Mouse (Mus musculus): ENCODE measurements around the gene Npr2. TPM values are rescaled to one million over a fixed set of nuclear protein-coding genes. Genes with fewer than 3 reads are reported as not detected.

The Npr2 gene
- total and polyA plus RNA-seq, 3 experiments, result 23.3 to 36.1 (median 34.1) TPM

DNA sequence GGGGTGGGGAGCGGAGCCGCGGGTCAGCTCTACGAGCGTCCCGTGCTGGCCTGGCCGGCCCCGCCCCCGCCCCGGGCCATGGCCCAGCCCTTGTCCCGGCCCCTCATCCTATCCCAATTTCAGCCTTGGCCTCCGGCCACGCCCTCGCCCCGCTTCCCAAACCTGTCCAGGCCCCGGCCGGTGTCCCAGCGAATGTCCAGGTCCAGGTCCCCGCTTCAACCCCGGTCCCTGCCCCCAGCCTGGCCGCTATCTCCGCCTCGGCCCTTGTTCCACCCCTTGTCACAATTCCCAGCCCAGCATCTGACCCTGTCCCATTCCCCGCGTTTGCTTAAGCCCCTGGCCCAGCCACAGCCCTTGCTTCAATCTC is 37.7 kb downstream of the Npr2 start:
- peak; percentile 91 for DNase-seq

GRCm38 (mm10) chr4:43672070-43672469 is 40.3 kb downstream of the Npr2 start:
- DNase-seq, result peak; percentile 88

GRCm38 (mm10) chr4:43673703-43674102 is 42.0 kb downstream of the Npr2 start:
- no peak for DNase-seq

- no peak for DNase-seq
Observed at GRCm38 (mm10) chr4:43674974-43675373, 43.2 kb downstream of the Npr2 start.

- no peak for DNase-seq
Observed at GRCm38 (mm10) chr4:43675608-43676007, 43.9 kb downstream of the Npr2 start.

- DNase-seq, result no peak
Observed at GRCm38 (mm10) chr4:43678541-43678940, 46.8 kb downstream of the Npr2 start.

DNA sequence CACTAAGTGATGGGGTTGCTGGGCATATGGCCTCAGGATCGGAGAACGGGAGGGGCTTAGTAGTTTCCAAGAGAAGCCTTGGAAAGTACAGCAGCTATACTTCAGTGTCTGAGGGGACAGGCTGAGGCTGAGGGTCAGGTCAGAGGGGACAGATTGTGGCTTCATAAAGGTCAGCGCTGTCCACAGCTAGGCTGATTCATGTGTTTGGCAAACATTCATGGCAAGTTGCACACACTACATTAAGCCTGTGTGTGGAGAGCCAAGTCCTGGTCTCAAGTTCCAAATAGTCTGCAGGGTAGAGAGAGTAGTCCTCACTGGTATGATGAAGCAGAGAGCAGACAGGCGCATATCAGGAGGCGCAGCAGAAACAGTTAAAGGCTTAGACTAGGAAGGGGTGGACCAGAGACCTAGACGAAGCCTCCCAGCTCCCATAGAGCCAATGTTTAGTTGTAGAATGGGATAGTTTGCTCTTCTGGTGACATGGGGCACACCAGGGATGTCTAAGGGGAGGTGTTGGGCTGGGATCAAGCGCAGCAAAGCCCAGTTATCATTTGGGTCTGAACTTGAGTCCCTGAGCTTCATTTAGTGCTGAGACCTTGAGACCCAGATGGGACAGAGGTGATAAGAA is 47.8 kb downstream of the Npr2 start:
- DNase-seq, result peak; percentile 84

- DNase-seq, result no peak
Observed at GRCm38 (mm10) chr4:43690021-43690420, 58.3 kb downstream of the Npr2 start.

DNA sequence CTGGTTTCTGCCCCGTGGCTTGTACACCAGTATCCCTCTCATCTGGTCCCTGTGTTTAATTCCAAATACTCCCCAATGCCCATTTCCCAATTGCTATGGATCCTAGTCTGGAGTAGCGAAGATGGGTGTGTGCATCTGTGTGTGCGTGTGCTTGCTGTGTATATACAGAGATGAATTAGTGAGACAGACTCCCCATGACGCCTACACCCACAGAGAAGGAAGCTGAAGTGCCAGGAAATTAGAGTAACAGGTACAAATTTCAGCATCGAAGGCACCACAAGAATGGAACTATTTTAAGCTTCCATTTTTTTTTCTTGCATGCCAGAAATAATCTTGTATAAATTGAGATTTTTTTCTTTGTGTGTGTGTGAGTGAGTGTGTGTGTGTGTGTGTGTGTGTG is 59.3 kb downstream of the Npr2 start:
- no peak for DNase-seq

DNA sequence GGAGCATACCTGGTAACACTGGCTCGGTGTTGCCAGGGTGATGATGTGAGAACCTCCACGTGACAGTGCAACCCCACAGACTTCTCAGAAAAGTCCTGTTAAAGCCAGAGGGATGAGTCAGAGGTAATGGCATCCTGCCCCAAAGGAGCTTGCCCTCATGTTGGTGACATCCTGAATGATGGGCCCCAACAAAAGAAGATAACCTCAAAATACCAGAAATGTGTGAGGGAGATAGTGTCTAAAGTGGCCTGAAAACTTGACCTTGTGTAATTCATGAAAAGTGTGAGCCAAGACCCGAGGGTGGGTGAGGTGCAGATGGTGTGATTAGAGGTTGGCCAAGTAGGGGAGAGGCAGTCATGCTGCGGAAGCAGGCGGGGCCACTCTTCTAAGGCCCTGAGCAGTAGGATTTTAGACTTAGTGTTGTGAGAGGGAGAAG is 62.1 kb downstream of the Npr2 start:
- peak; percentile 84 for DNase-seq

- no peak for DNase-seq
Observed at GRCm38 (mm10) chr4:43694439-43695248, 62.9 kb downstream of the Npr2 start.

DNA sequence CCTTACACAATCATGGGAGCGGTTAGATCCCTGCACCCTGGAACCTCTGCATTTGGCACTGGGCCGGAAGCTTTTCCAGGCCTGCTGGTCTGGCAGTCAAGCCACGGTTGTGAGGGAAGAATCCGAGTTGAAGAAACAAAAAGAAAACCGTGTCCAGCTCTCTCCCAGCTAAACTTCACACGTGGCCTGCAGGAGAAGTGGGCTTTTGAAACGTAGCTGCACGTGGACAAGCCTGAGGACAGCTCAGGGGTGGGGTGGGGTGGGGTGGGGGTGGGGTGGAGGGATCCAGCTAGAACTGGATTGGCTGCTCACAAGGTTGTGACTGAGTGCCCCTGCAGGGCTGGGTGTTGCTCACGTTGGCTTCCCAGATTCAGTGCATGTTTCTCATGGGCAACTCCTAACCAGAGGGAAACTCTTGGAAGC is 63.5 kb downstream of the Npr2 start:
- peak; percentile 36 for DNase-seq

DNA sequence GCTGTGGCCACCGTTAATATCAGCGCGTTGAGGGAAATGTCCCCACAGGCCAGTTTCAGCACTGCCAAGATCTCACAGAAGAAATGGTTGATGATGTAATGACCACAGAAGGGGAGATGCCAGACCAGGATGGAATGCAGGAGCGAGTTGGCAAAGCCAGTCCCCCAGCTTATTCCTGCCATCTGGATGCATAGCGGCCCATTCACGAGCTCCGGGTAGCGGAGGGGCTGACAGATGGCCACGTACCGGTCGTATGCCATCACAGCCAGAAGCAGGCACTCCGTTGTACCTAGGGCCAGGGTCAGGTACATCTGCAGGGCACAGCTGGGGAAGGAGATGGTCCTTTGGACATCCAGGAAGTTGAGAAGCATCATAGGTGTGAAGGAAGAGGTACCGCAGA is 64.8 kb downstream of the Npr2 start:
- no peak for DNase-seq

GRCm38 (mm10) chr4:43700707-43701106 is 69.0 kb downstream of the Npr2 start, which contains the start of gene Olfr70:
Olfr70 (minus strand) TSS chr4:43700807.
- DNase-seq, result no peak

Small RNA genes lying within 50 kb of the gene (microRNA-seq; reads per million reads assigned to microRNA genes)
- gene Gm25262, result 0 to 3.3 reads per million in 2 experiments

Other genes starting within 250 kb of the Npr2 start
- 10 to 100 TPM; 38.0 to 44.3 TPM for gene Rusc2, start 250.0 kb upstream of the Npr2 start, total RNA-seq (2021)
- gene Rusc2, start 250.0 kb upstream of the Npr2 start, polyA plus RNA-seq (2012; rRNA removed), result 37.9 and 49.6 TPM in 2 replicates
- not detected for gene Fam166b, start 202.8 kb upstream of the Npr2 start, total RNA-seq (2021)
- gene Fam166b, start 202.8 kb upstream of the Npr2 start, polyA plus RNA-seq (2012; rRNA removed), result 0.52 TPM in 1 of 2 replicates, not detected in the other
- 10 to 100 TPM; 60.1 to 73.3 TPM for gene Tesk1, start 190.0 kb upstream of the Npr2 start, total RNA-seq (2021)
- gene Tesk1, start 190.0 kb upstream of the Npr2 start, polyA plus RNA-seq (2012; rRNA removed), result 124 and 142 TPM in 2 replicates
- gene Cd72, start 177.3 kb upstream of the Npr2 start, total RNA-seq (2021), result 1 to 10 TPM; 3.0 to 3.3 TPM
- gene Cd72, start 177.3 kb upstream of the Npr2 start, polyA plus RNA-seq (2012; rRNA removed), result 3.3 and 3.7 TPM in 2 replicates
- not detected for gene Sit1, start 148.2 kb upstream of the Npr2 start, total RNA-seq (2021)
- gene Sit1, start 148.2 kb upstream of the Npr2 start, polyA plus RNA-seq (2012; rRNA removed), result 0.28 and 0.73 TPM in 2 replicates
- gene Ccdc107, start 139.0 kb upstream of the Npr2 start, total RNA-seq (2021), result 10 to 100 TPM; 54.5 to 69.2 TPM
- 376 and 526 TPM in 2 replicates for gene Ccdc107, start 139.0 kb upstream of the Npr2 start, polyA plus RNA-seq (2012; rRNA removed)
- gene Arhgef39, start 132.2 kb upstream of the Npr2 start, total RNA-seq (2021), result 1 to 10 TPM; 1.0 to 2.1 TPM
- 4.8 and 6.6 TPM in 2 replicates for gene Arhgef39, start 132.2 kb upstream of the Npr2 start, polyA plus RNA-seq (2012; rRNA removed)
- under 1 TPM; 0.17 to 0.28 TPM for gene Car9, start 125.0 kb upstream of the Npr2 start, total RNA-seq (2021)
- gene Car9, start 125.0 kb upstream of the Npr2 start, polyA plus RNA-seq (2012; rRNA removed), result 0.57 and 1.4 TPM in 2 replicates
- gene Tpm2, start 108.2 kb upstream of the Npr2 start, total RNA-seq (2021), result 100 to 1,000 TPM in 1 of 2 experiments, 10 to 100 TPM in 1; 43.3 to 120 TPM
- gene Tpm2, start 108.2 kb upstream of the Npr2 start, polyA plus RNA-seq (2012; rRNA removed), result 21.1 and 34.6 TPM in 2 replicates
- gene Creb3, start 69.6 kb upstream of the Npr2 start, total RNA-seq (2021), result 100 to 1,000 TPM; 123 to 178 TPM
- 178 and 207 TPM in 2 replicates for gene Creb3, start 69.6 kb upstream of the Npr2 start, polyA plus RNA-seq (2012; rRNA removed)
- 100 to 1,000 TPM; 167 to 207 TPM for gene Tln1, start 69.2 kb upstream of the Npr2 start, total RNA-seq (2021)
- gene Tln1, start 69.2 kb upstream of the Npr2 start, polyA plus RNA-seq (2012; rRNA removed), result 132 and 174 TPM in 2 replicates
- 10 to 100 TPM; 47.1 to 50.7 TPM for gene Rgp1, start 53.2 kb upstream of the Npr2 start, total RNA-seq (2021)
- gene Rgp1, start 53.2 kb upstream of the Npr2 start, polyA plus RNA-seq (2012; rRNA removed), result 50.1 and 57.4 TPM in 2 replicates
- 10 to 100 TPM in 1 of 2 experiments, 1 to 10 TPM in 1; 6.8 to 13.0 TPM for gene Gba2, start 53.1 kb upstream of the Npr2 start, total RNA-seq (2021)
- gene Gba2, start 53.1 kb upstream of the Npr2 start, polyA plus RNA-seq (2012; rRNA removed), result 13.4 and 13.9 TPM in 2 replicates
- gene Msmp, start 47.4 kb upstream of the Npr2 start, total RNA-seq (2021), result 1 to 10 TPM; 1.2 to 3.0 TPM
- gene Msmp, start 47.4 kb upstream of the Npr2 start, polyA plus RNA-seq (2012; rRNA removed), result 0.94 and 1.5 TPM in 2 replicates
- gene Spag8, start 21.7 kb downstream of the Npr2 start, total RNA-seq (2021), result under 1 TPM; 0.26 to 0.45 TPM
- gene Spag8, start 21.7 kb downstream of the Npr2 start, polyA plus RNA-seq (2012; rRNA removed), result 1.2 and 2.2 TPM in 2 replicates
- gene Hint2, start 24.5 kb downstream of the Npr2 start, total RNA-seq (2021), result 10 to 100 TPM; 48.8 to 96.9 TPM
- 78.7 and 106 TPM in 2 replicates for gene Hint2, start 24.5 kb downstream of the Npr2 start, polyA plus RNA-seq (2012; rRNA removed)
- gene Tmem8b, start 37.0 kb downstream of the Npr2 start, total RNA-seq (2021), result 1 to 10 TPM; 4.6 to 5.0 TPM
- 14.7 and 17.5 TPM in 2 replicates for gene Tmem8b, start 37.0 kb downstream of the Npr2 start, polyA plus RNA-seq (2012; rRNA removed)
- under 1 TPM; 0.23 to 0.24 TPM for gene Fam221b, start 37.2 kb downstream of the Npr2 start, total RNA-seq (2021)
- gene Fam221b, start 37.2 kb downstream of the Npr2 start, polyA plus RNA-seq (2012; rRNA removed), result not detected in 2 replicates
- gene Olfr70, start 68.9 kb downstream of the Npr2 start, total RNA-seq (2021), result not detected
- not detected in 2 replicates for gene Olfr70, start 68.9 kb downstream of the Npr2 start, polyA plus RNA-seq (2012; rRNA removed)
- not detected for gene Olfr71, start 78.3 kb downstream of the Npr2 start, total RNA-seq (2021)
- gene Olfr71, start 78.3 kb downstream of the Npr2 start, polyA plus RNA-seq (2012; rRNA removed), result not detected in 2 replicates
- 1 to 10 TPM; 2.2 to 3.9 TPM for gene Hrct1, start 95.3 kb downstream of the Npr2 start, total RNA-seq (2021)
- gene Hrct1, start 95.3 kb downstream of the Npr2 start, polyA plus RNA-seq (2012; rRNA removed), result 8.1 and 14.2 TPM in 2 replicates
- 1 to 10 TPM; 1.5 to 2.4 TPM for gene Spaar, start 98.1 kb downstream of the Npr2 start, total RNA-seq (2021)
- gene Spaar, start 98.1 kb downstream of the Npr2 start, polyA plus RNA-seq (2012; rRNA removed), result 2.0 and 2.6 TPM in 2 replicates
- not detected for gene Olfr159, start 139.1 kb downstream of the Npr2 start, total RNA-seq (2021)
- gene Olfr159, start 139.1 kb downstream of the Npr2 start, polyA plus RNA-seq (2012; rRNA removed), result not detected in 2 replicates
- not detected for gene Olfr156, start 192.0 kb downstream of the Npr2 start, total RNA-seq (2021)
- gene Olfr156, start 192.0 kb downstream of the Npr2 start, polyA plus RNA-seq (2012; rRNA removed), result not detected in 2 replicates
- gene Olfr157, start 208.3 kb downstream of the Npr2 start, total RNA-seq (2021), result not detected
- gene Olfr157, start 208.3 kb downstream of the Npr2 start, polyA plus RNA-seq (2012; rRNA removed), result 0.06 TPM in 1 of 2 replicates, not detected in the other
- not detected for gene Olfr155, start 219.6 kb downstream of the Npr2 start, total RNA-seq (2021)
- gene Olfr155, start 219.6 kb downstream of the Npr2 start, polyA plus RNA-seq (2012; rRNA removed), result not detected in 2 replicates
- gene Reck, start 243.6 kb downstream of the Npr2 start, total RNA-seq (2021), result 10 to 100 TPM; 15.5 to 28.7 TPM
- gene Reck, start 243.6 kb downstream of the Npr2 start, polyA plus RNA-seq (2012; rRNA removed), result 13.0 and 13.2 TPM in 2 replicates